Mouse (Mus musculus) ES-Bruce4 (cell line): ENCODE data around the gene Col24a1.

Experiments
- CTCF ChIP-seq: IDR thresholded peaks from one replicate; pipeline ENCODE4 v1.8.1; 2011; ENCODE audit warnings: low read depth, low read length
- POLR2A ChIP-seq: IDR thresholded peaks from one replicate; pipeline ENCODE4 v1.8.1; 2011; ENCODE audit warnings: low read length; ENCODE audit not compliant: insufficient read depth

DNA sequence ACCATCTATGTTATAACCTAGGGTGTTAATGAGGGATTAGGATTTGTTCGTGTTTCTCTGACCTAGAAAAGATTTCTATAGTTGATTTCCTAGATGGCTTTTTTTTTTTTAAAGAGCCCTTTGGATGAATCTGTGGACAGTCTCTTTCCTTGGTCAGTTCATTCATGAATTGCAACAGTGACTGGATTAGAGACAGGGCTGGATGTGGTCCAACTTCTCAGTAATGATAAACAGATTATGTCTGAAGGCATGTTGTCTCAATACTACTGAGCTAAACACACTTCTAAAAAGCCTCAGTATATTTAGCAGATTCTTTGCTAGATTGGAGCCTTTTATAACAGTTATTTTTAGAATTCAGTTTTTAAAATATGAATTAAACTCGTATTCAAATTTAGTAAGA, 44.9 kb downstream of the Col24a1 start:
- TF ChIP-seq CTCF (no peak), POLR2A (no peak)
